In the genomic region with DNA sequence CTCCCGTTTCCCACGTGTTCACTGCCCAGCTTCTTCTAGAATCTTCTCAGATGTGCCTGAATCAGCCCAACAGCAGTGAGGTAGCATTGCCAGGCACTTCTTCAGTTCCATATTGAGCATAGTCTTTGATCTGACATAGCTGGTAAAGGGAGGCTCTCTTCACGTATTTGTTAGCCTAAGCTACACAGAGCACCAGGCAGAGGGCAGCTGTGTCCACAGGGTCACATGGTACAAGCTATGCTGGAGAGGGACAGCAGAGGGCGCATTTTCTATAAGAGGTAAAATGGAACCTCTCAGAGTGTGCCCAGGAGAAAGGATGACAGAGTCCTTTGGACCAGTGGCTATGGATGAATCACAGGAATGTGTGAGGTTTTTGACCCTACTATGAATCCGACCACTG, we compare ENCODE assay signal across 1 mouse cellular context.
A peak's percentile ranks its signal among the peaks of the same experiment; 100 is the strongest.
TF ChIP-seq lines count a peak whose summit lies in the region.

No protein-coding gene starts in this region.

TF ChIP-seq in MEL, 35 proteins besides CTCF, POLR2A, EP300 and RAD21 (continued from another document):
- no peak for TF ChIP-seq TAL1 (IDR thresholded peaks at IDR 0.05; ENCODE audit: low read length)
- no peak for TF ChIP-seq POLR2AphosphoS5 (IDR thresholded peaks at IDR 0.05; ENCODE audit: borderline replicate concordance, low read depth, low read length)
- TF ChIP-seq ETS1 (IDR thresholded peaks at IDR 0.05; ENCODE audit: low read depth, low read length) = no peak
- TF ChIP-seq MXI1 (IDR thresholded peaks at IDR 0.05; ENCODE audit: low read depth, low read length) = no peak
- TF ChIP-seq TBP (IDR thresholded peaks at IDR 0.05; ENCODE audit: low read depth, low read length) = no peak
- TF ChIP-seq GATA1 (IDR thresholded peaks at IDR 0.05; ENCODE audit: low read depth, low read length) = no peak
- TF ChIP-seq BHLHE40 (IDR thresholded peaks at IDR 0.05; ENCODE audit: borderline replicate concordance, low read depth, low read length) = no peak
- no peak for TF ChIP-seq SIN3A (IDR thresholded peaks at IDR 0.05; ENCODE audit: low read length)
- TF ChIP-seq NELFE (IDR thresholded peaks at IDR 0.05; ENCODE audit: low read depth, low read length) = no peak
- TF ChIP-seq MAFK (IDR thresholded peaks at IDR 0.05; ENCODE audit: borderline replicate concordance, low read depth, low read length) = no peak
- TF ChIP-seq USF2 (IDR thresholded peaks at IDR 0.05; ENCODE audit: borderline replicate concordance in 1 of 2, insufficient read depth in 1 of 2, low read depth in 1 of 2, low read length in 2 of 2) = peak in 1 of 2 experiments; percentile 68; a peak in 2 of 4 replicates
- no peak for TF ChIP-seq MYB (IDR thresholded peaks at IDR 0.05; ENCODE audit: low read depth, low read length)
- peak; percentile 40; the same call in 1 of the 2 replicates for TF ChIP-seq MYC (IDR thresholded peaks at IDR 0.05; ENCODE audit: low read depth, low read length)
- TF ChIP-seq MAX (IDR thresholded peaks at IDR 0.05; ENCODE audit: low read length) = peak; percentile 54
- TF ChIP-seq GABPA (IDR thresholded peaks at IDR 0.05; ENCODE audit: low read depth, low read length) = no peak
- no peak for TF ChIP-seq JUND (IDR thresholded peaks at IDR 0.05; ENCODE audit: low read depth, low read length)
- no peak for TF ChIP-seq ELF1 (IDR thresholded peaks at IDR 0.05; ENCODE audit: low read depth, low read length)
- no peak for TF ChIP-seq UBTF (IDR thresholded peaks at IDR 0.05; ENCODE audit: borderline replicate concordance, insufficient read depth, low read depth, low read length)
- TF ChIP-seq ZKSCAN1 (IDR thresholded peaks at IDR 0.05; ENCODE audit: low read depth, low read length) = no peak
- peak; percentile 59 for TF ChIP-seq ZC3H11A (IDR thresholded peaks at IDR 0.05; ENCODE audit: low read depth, low read length)
